Mouse (Mus musculus) midbrain, postnatal 0 days (tissue): Measurements from ENCODE around the gene Tm6sf2. TPM values are rescaled to one million over a fixed set of nuclear protein-coding genes. Genes with fewer than 3 reads are reported as not detected.

ENCODE experiments used
- ATAC-seq: fragments of 200-750 bp; cut with Nextera tagmentation; 2 replicates; pipeline ENCODE4 v1.8.0; 2017; ENCODE audit warnings: moderate number of reproducible peaks, mild to moderate bottlenecking, moderate TSS enrichment, moderate library complexity; ENCODE audit not compliant: low FRiP score
- DNase-seq: peaks from one replicate; pipeline ENCODE4 v3.0.0-alpha.2; 2015; ENCODE audit warnings: low spot score
- H3K27ac ChIP-seq: fragments of 300-500 bp; sonication (generic); 2 replicates; pipeline ENCODE4 v1.5.1; 2014; ENCODE audit warnings: low read depth, mild to moderate bottlenecking, low read length, mixed read lengths
- H3K27me3 ChIP-seq: fragments of 300-500 bp; sonication (generic); 2 replicates; pipeline ENCODE4 v1.6.1; 2014; ENCODE audit warnings: low read length, control low read depth, mixed read lengths; ENCODE audit not compliant: insufficient read depth
- H3K36me3 ChIP-seq: fragments of 300-500 bp; sonication (generic); 2 replicates; pipeline ENCODE4 v1.6.1; 2014; ENCODE audit warnings: low read length, control low read depth, mixed read lengths; ENCODE audit not compliant: insufficient read depth
- H3K4me1 ChIP-seq: fragments of 300-500 bp; sonication (generic); 2 replicates; pipeline ENCODE4 v1.6.1; 2014; ENCODE audit warnings: mild to moderate bottlenecking, control low read depth, antibody characterized with exemption, low read length, mixed read lengths; ENCODE audit not compliant: insufficient read depth
- H3K4me2 ChIP-seq: fragments of 300-500 bp; sonication (generic); 2 replicates; pipeline ENCODE4 v1.6.1; 2014; ENCODE audit warnings: low read depth, mild to moderate bottlenecking, low read length, mixed read lengths; ENCODE audit not compliant: poor library complexity, severe bottlenecking
- H3K4me3 ChIP-seq: fragments of 300-500 bp; sonication (generic); 2 replicates; pipeline ENCODE4 v1.5.1; 2014; ENCODE audit warnings: low read depth, mild to moderate bottlenecking, low read length, moderate library complexity
- H3K9ac ChIP-seq: fragments of 300-500 bp; sonication (generic); replicated peaks from 2 replicates; pipeline ENCODE4 v1.6.1; 2014; ENCODE audit warnings: mild to moderate bottlenecking, low read length, moderate library complexity, mixed read lengths; ENCODE audit not compliant: poor library complexity, severe bottlenecking
- H3K9me3 ChIP-seq: fragments of 300-500 bp; sonication (generic); 2 replicates; pipeline ENCODE4 v1.6.1; 2016; ENCODE audit warnings: low read length, control low read depth
- CTCF ChIP-seq: IDR thresholded peaks from 2 replicates; pipeline ENCODE4 v1.5.1; 2016; ENCODE audit warnings: antibody characterized with exemption, mild to moderate bottlenecking
- WGBS: fragments of 180-500 bp; shearing (Covaris S2); extraction: QIAGEN DNeasy Blood & Tissue Kit; methylation state at CpG from one replicate; pipeline ENCODE4 v1.1.7; 2014; 5-methylcytosine and 5-hydroxymethylcytosine counted together
- polyA plus RNA-seq: library from polyadenylated mRNA; unstranded; fragments of >200 nt; fragmentation: Nextera tagmentation; extraction: Ambion mirVana; gene quantifications from 2 replicates; pipeline ENCODE4 v1.2.1, GENCODE M21; 2015
- total RNA-seq: library from RNA; depleted of rRNA; stranded (reverse); fragments of >200 nt; gene quantifications from 2 replicates; pipeline ENCODE4 v1.2.3, GENCODE M21; 2014

The Tm6sf2 gene
- total and polyA plus RNA-seq, 2 experiments from 2014 or later: 0.35 to 1.6 TPM

- Histone ChIP-seq H3K27me3 (no peaks in the 10 kb centered on the region), H3K9ac (no peak overlapping the region), H3K4me3 (no peak overlapping the region), H3K9me3 (no peaks in the 10 kb centered on the region), H3K27ac (no peak overlapping the region), H3K4me2 (peak overlapping the region; percentile 20; the same call in 1 of the 2 replicates), H3K36me3 (peaks cover 41% of the 10 kb centered on the region), H3K4me1 (no peaks in the 10 kb centered on the region)
- WGBS: 60% methylated on average over 8 of the region's 8 CpGs
- TF ChIP-seq CTCF: no peak
- no peak for DNase-seq
- no peak for ATAC-seq
Measured at GRCm38 (mm10) chr8:70073120-70073519, 396 bp downstream of the Tm6sf2 start.

DNA sequence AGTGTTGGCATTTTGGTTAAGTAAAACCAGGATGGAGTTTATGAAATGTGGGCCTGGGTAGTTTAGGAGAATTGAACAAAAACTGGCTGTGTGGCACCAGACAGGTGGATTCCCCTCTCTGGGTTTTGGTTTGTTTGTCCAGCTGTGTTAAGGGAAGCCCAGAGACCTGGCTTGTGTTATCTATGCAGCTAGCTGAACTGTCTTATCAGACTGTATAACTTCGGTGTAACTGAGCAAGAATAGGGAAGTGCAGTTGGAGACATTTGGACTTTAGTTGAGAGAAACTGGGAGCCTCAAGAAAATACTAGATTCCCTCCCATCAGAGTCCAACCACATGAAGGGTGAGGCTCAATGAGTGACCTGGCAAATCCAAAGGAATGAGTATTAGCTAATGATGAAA is 958 bp downstream of the Tm6sf2 start:
- H3K9me3 ChIP-seq: no peaks in the 10 kb centered on the region
- WGBS: 83% methylated on average over 1 of the region's 1 CpGs
- no peak overlapping the region for H3K4me2 ChIP-seq
- ATAC-seq: no peak
- TF ChIP-seq CTCF: no peak
- no peaks in the 10 kb centered on the region for H3K27me3 ChIP-seq
- peaks cover 36% of the 10 kb centered on the region for H3K36me3 ChIP-seq
- H3K9ac ChIP-seq: no peak overlapping the region
- no peak overlapping the region for H3K27ac ChIP-seq
- no peaks in the 10 kb centered on the region for H3K4me1 ChIP-seq
- DNase-seq: no peak
- no peak overlapping the region for H3K4me3 ChIP-seq

- DNase-seq (no peak), ATAC-seq (no peak)
- Histone ChIP-seq H3K27me3 (peaks cover 47% of the 10 kb centered on the region), H3K9ac (no peak overlapping the region), H3K4me1 (0 out of 2 replicates have a peak, but pooled peaks cover 10% of the 10 kb centered on the region), H3K4me3 (no peak overlapping the region), H3K4me2 (no peak overlapping the region), H3K36me3 (peaks cover 2% of the 10 kb centered on the region; the same call in 1 of the 2 replicates), H3K9me3 (no peaks in the 10 kb centered on the region), H3K27ac (no peak overlapping the region)
- no peak for TF ChIP-seq CTCF
- WGBS: 86% methylated on average over 2 of the region's 2 CpGs
Measured at GRCm38 (mm10) chr8:70081976-70082375, 9.3 kb downstream of the Tm6sf2 start.

DNA sequence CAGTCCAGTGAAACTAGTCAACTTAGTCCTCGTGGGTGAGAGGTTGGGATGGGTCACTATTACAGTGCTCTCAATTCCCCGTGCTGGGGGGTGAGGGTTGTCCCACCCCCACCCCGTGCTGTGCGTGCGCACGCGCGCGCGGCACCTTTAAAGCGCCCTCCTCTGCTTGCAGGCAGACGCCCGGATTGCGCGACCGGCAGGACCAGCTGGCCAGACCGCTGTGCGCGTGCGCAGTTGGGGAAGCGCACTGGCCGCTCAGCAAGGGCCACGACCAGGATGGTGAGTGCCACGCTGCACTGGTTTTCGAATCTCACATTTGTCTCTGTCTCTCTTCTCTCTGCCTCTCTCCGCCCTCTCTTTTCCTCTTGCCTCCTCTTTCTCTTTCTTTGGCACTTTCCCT is 10.6 kb downstream of the Tm6sf2 start, which contains the start of gene Hapln4:
Hapln4 (plus strand) TSS at position 173 of the 400 bp plus-strand sequence.
- Histone ChIP-seq H3K4me2 (peak within 1 kb of the TSS; percentile 68), H3K27ac (no peak within 1 kb of the TSS), H3K9me3 (no peaks in the 10 kb centered on the region), H3K9ac (peak within 1 kb of the TSS; percentile 48; the same call in 1 of the 2 replicates), H3K4me1 (peaks cover 17% of the 10 kb centered on the region), H3K4me3 (peak within 1 kb of the TSS; percentile 46), H3K36me3 (peaks cover 2% of the 10 kb centered on the region; the same call in 1 of the 2 replicates), H3K27me3 (peaks cover 50% of the 10 kb centered on the region)
- ATAC-seq (no peak), DNase-seq (peak; percentile 49)
- WGBS: under 1% methylated on average over 20 of the region's 26 CpGs
- no peak for TF ChIP-seq CTCF

- H3K36me3 ChIP-seq: peaks cover 1% of the 10 kb centered on the region; the same call in 1 of the 2 replicates
- peaks cover 50% of the 10 kb centered on the region for H3K27me3 ChIP-seq
- peak; percentile 60 for TF ChIP-seq CTCF
- peaks cover 26% of the 10 kb centered on the region for H3K4me1 ChIP-seq
- ATAC-seq: peak; percentile 32; the same call in 1 of the 2 replicates
- H3K4me2 ChIP-seq: peak overlapping the region; percentile 68
- H3K27ac ChIP-seq: no peak overlapping the region
- WGBS: 2% methylated on average over 70 of the region's 71 CpGs
- peak overlapping the region; percentile 46 for H3K4me3 ChIP-seq
- peak; percentile 37 for DNase-seq
- H3K9me3 ChIP-seq: no peaks in the 10 kb centered on the region
- H3K9ac ChIP-seq: peak overlapping the region; percentile 48; the same call in 1 of the 2 replicates
Measured at GRCm38 (mm10) chr8:70084191-70085065, 11.7 kb downstream of the Tm6sf2 start.

GRCm38 (mm10) chr8:70086151-70086550 is 13.4 kb downstream of the Tm6sf2 start:
- Histone ChIP-seq H3K4me3 (no peak overlapping the region), H3K27ac (no peak overlapping the region), H3K9me3 (no peaks in the 10 kb centered on the region), H3K36me3 (no peaks in the 10 kb centered on the region), H3K4me1 (peaks cover 37% of the 10 kb centered on the region), H3K4me2 (no peak overlapping the region), H3K27me3 (peaks cover 50% of the 10 kb centered on the region), H3K9ac (no peak overlapping the region)
- TF ChIP-seq CTCF: no peak
- no peak for DNase-seq
- 40% methylated on average over 1 of the region's 1 CpGs for WGBS
- no peak for ATAC-seq
